Mouse (Mus musculus) small intestine, adult 2 months (tissue): ENCODE data around the gene Cwh43. TPM values are rescaled to one million over a fixed set of nuclear protein-coding genes. Genes with fewer than 3 reads are reported as not detected.

ENCODE experiments used
- H3K27ac ChIP-seq: fragments of 200-500 bp; 2 replicates; pipeline ENCODE4 v1.5.1; 2012; ENCODE audit warnings: low read depth, low read length, control low read depth, inconsistent platforms; ENCODE audit not compliant: insufficient read depth
- H3K27me3 ChIP-seq: fragments of 200-500 bp; 2 replicates; pipeline ENCODE4 v1.6.1; 2012; ENCODE audit warnings: mild to moderate bottlenecking, moderate library complexity, low read length, inconsistent platforms; ENCODE audit not compliant: control insufficient read depth, insufficient read depth
- H3K36me3 ChIP-seq: fragments of 200-500 bp; 2 replicates; pipeline ENCODE4 v1.6.1; 2012; ENCODE audit warnings: mild to moderate bottlenecking, low read length, control low read depth, inconsistent platforms; ENCODE audit not compliant: control insufficient read depth, insufficient read depth
- H3K4me1 ChIP-seq: fragments of 200-500 bp; 2 replicates; pipeline ENCODE4 v1.6.1; 2012; ENCODE audit warnings: low read length, inconsistent platforms, mixed read lengths; ENCODE audit not compliant: control insufficient read depth, insufficient read depth, insufficient read length
- H3K4me3 ChIP-seq: fragments of 200-500 bp; 2 replicates; pipeline ENCODE4 v1.5.1; 2012; ENCODE audit warnings: low read depth, mild to moderate bottlenecking, control low read depth, inconsistent platforms, low read length, moderate library complexity
- CTCF ChIP-seq: fragments of 200-500 bp; IDR thresholded peaks from 2 replicates; pipeline ENCODE4 v1.5.1; 2012; ENCODE audit warnings: low read depth, mild to moderate bottlenecking, control low read depth, inconsistent platforms, low read length, moderate library complexity, mixed read lengths; ENCODE audit not compliant: insufficient replicate concordance, insufficient read length; ENCODE audit errors: extremely low read depth
- POLR2A ChIP-seq: fragments of 200-500 bp; IDR thresholded peaks from 2 replicates; pipeline ENCODE4 v1.6.1; 2012; ENCODE audit warnings: low read depth, mild to moderate bottlenecking, control low read depth, inconsistent platforms, low read length, moderate library complexity
- WGBS: fragments of 180-500 bp; shearing (Covaris S2); methylation state at CpG from one replicate; pipeline ENCODE4 v1.1.7; 2018; 5-methylcytosine and 5-hydroxymethylcytosine counted together
- polyA plus RNA-seq: library from polyadenylated mRNA; depleted of rRNA; stranded (reverse); fragments of >200 nt; gene quantifications from 2 replicates; pipeline ENCODE4 v1.2.3, GENCODE M21; 2012

Gene Cwh43
- polyA plus RNA-seq, 1 experiment, result 0.32 TPM

- Histone ChIP-seq H3K36me3 (no peaks in the 10 kb centered on the region), H3K27me3 (no peaks in the 10 kb centered on the region), H3K4me3 (no peak overlapping the region), H3K4me1 (peaks cover 3% of the 10 kb centered on the region; the same call in 1 of the 2 replicates), H3K27ac (no peak overlapping the region)
- TF ChIP-seq CTCF (no peak), POLR2A (no peak)
- WGBS, result 73% methylated on average over 7 of the region's 7 CpGs
These were observed 29.4 kb upstream of the Cwh43 start for GRCm38 (mm10) chr5:73376491-73376890.

GRCm38 (mm10) chr5:73379908-73380307 is 26.0 kb upstream of the Cwh43 start:
- H3K27ac ChIP-seq, result no peak overlapping the region
- no peaks in the 10 kb centered on the region for H3K36me3 ChIP-seq
- peaks cover 3% of the 10 kb centered on the region; the same call in 1 of the 2 replicates for H3K4me1 ChIP-seq
- peak; percentile 59; the same call in 1 of the 2 replicates for TF ChIP-seq CTCF
- TF ChIP-seq POLR2A, result no peak
- 23% methylated on average over 3 of the region's 3 CpGs for WGBS
- H3K27me3 ChIP-seq, result no peaks in the 10 kb centered on the region
- no peak overlapping the region for H3K4me3 ChIP-seq

- no peak overlapping the region for H3K27ac ChIP-seq
- H3K27me3 ChIP-seq, result no peaks in the 10 kb centered on the region
- peaks cover 3% of the 10 kb centered on the region; the same call in 1 of the 2 replicates for H3K4me1 ChIP-seq
- no peaks in the 10 kb centered on the region for H3K36me3 ChIP-seq
- TF ChIP-seq CTCF, result no peak
- no peak for TF ChIP-seq POLR2A
- 81% methylated on average over 8 of the region's 8 CpGs for WGBS
- no peak overlapping the region for H3K4me3 ChIP-seq
These were observed 25.0 kb upstream of the Cwh43 start for GRCm38 (mm10) chr5:73380829-73381228.

GRCm38 (mm10) chr5:73381510-73381909 is 24.4 kb upstream of the Cwh43 start:
- WGBS, result 89% methylated on average over 7 of the region's 7 CpGs
- no peak for TF ChIP-seq CTCF
- TF ChIP-seq POLR2A, result no peak

GRCm38 (mm10) chr5:73381976-73382540 is 23.8 kb upstream of the Cwh43 start:
- no peaks in the 10 kb centered on the region for H3K4me1 ChIP-seq
- WGBS, result 75% methylated on average over 9 of the region's 9 CpGs
- no peak for TF ChIP-seq CTCF
- TF ChIP-seq POLR2A, result no peak
- no peaks in the 10 kb centered on the region for H3K27me3 ChIP-seq
- no peak overlapping the region for H3K4me3 ChIP-seq
- H3K36me3 ChIP-seq, result no peaks in the 10 kb centered on the region
- H3K27ac ChIP-seq, result no peak overlapping the region

More at GRCm38 (mm10) chr5:73381510-73381909, 24.4 kb upstream of the Cwh43 start:
- peaks cover 1% of the 10 kb centered on the region; the same call in 1 of the 2 replicates for H3K4me1 ChIP-seq
- no peak overlapping the region for H3K27ac ChIP-seq
- no peaks in the 10 kb centered on the region for H3K36me3 ChIP-seq
- H3K27me3 ChIP-seq, result no peaks in the 10 kb centered on the region
- H3K4me3 ChIP-seq, result no peak overlapping the region

- Histone ChIP-seq H3K27ac (no peak overlapping the region), H3K4me3 (no peak overlapping the region), H3K36me3 (no peaks in the 10 kb centered on the region), H3K27me3 (no peaks in the 10 kb centered on the region), H3K4me1 (no peaks in the 10 kb centered on the region)
- no peak for TF ChIP-seq CTCF
- no peak for TF ChIP-seq POLR2A
- WGBS, result 16% methylated on average over 3 of the region's 3 CpGs
These were observed 22.9 kb upstream of the Cwh43 start for GRCm38 (mm10) chr5:73382737-73383646.

- Histone ChIP-seq H3K4me3 (no peak overlapping the region), H3K36me3 (no peaks in the 10 kb centered on the region), H3K27ac (no peak overlapping the region), H3K4me1 (no peaks in the 10 kb centered on the region), H3K27me3 (no peaks in the 10 kb centered on the region)
- 54% methylated on average over 4 of the region's 4 CpGs for WGBS
- TF ChIP-seq POLR2A, result no peak
- TF ChIP-seq CTCF, result no peak
These were observed 22.3 kb upstream of the Cwh43 start for GRCm38 (mm10) chr5:73383647-73383970.
